Mouse (Mus musculus) heart, adult 2 months (tissue): ENCODE data around the gene Armc9. TPM values are rescaled to one million over a fixed set of nuclear protein-coding genes. Genes with fewer than 3 reads are reported as not detected.

Experiments used
- DNase-seq, 2 experiments: peaks; one replicate each; pipeline ENCODE4 v3.0.0; 2021
- H3K27ac ChIP-seq: fragments of 200-600 bp; 2 replicates; pipeline ENCODE4 v1.8.1; 2022
- H3K27me3 ChIP-seq: fragments of 200-500 bp; 2 replicates; pipeline ENCODE4 v1.6.1; 2012; ENCODE audit warnings: mild to moderate bottlenecking, low read length, inconsistent platforms, mixed read lengths; ENCODE audit not compliant: control insufficient read depth, insufficient read depth
- H3K36me3 ChIP-seq: fragments of 200-500 bp; 2 replicates; pipeline ENCODE4 v1.6.1; 2012; ENCODE audit warnings: low read length, inconsistent platforms; ENCODE audit not compliant: control insufficient read depth, insufficient read depth
- H3K4me1 ChIP-seq: fragments of 200-500 bp; 2 replicates; pipeline ENCODE4 v1.6.1; 2011; ENCODE audit warnings: low read length; ENCODE audit not compliant: control insufficient read depth, insufficient read depth
- H3K4me3 ChIP-seq: fragments of 200-600 bp; 2 replicates; pipeline ENCODE4 v1.8.1; 2022
- H3K79me2 ChIP-seq: fragments of 200-500 bp; replicated peaks from 2 replicates; pipeline ENCODE4 v1.6.1; 2012; ENCODE audit warnings: mild to moderate bottlenecking, inconsistent platforms, low read length, moderate library complexity, mixed read lengths; ENCODE audit not compliant: control insufficient read depth, insufficient read depth
- H3K9ac ChIP-seq: fragments of 200-500 bp; 2 replicates; pipeline ENCODE4 v1.6.1; 2012; ENCODE audit warnings: low read depth, mild to moderate bottlenecking, control low read depth, inconsistent platforms, low read length, mixed read lengths
- CTCF ChIP-seq: fragments of 200-600 bp; IDR thresholded peaks from 2 replicates; pipeline ENCODE4 v1.8.1; 2022; ENCODE audit warnings: antibody characterized with exemption, mild to moderate bottlenecking, moderate library complexity
- EP300 ChIP-seq: fragments of 200-500 bp; IDR thresholded peaks from 2 replicates; pipeline ENCODE4 v1.6.1; 2011; ENCODE audit warnings: low read depth, low read length, control low read depth; ENCODE audit not compliant: insufficient read depth
- POLR2A ChIP-seq: fragments of 200-500 bp; IDR thresholded peaks from 2 replicates; pipeline ENCODE4 v1.6.1; 2011; ENCODE audit warnings: mild to moderate bottlenecking, low read depth, low read length, control low read depth; ENCODE audit not compliant: insufficient read depth
- WGBS: fragments of 180-500 bp; shearing (Covaris S2); methylation state at CpG from one replicate; pipeline ENCODE4 v1.1.7; 2018; 5-methylcytosine and 5-hydroxymethylcytosine counted together
- intact Hi-C: fragments of 180-260 bp; cut with DNase I; formaldehyde crosslinking; loops from one replicate; pipeline ENCODE4 v1.15.1; 2025
- polyA plus RNA-seq: library from polyadenylated mRNA; depleted of rRNA; stranded (reverse); fragments of >200 nt; gene quantifications from 2 replicates; pipeline ENCODE4 v1.2.3, GENCODE M21; 2012
- total RNA-seq, 2 experiments: library from RNA; stranded (reverse); gene quantifications; 2 replicates each; pipeline ENCODE4 v1.2.3; 2021

The Armc9 gene
- total and polyA plus RNA-seq, 3 experiments = 2.4 to 3.5 (median 3.5) TPM

DNA sequence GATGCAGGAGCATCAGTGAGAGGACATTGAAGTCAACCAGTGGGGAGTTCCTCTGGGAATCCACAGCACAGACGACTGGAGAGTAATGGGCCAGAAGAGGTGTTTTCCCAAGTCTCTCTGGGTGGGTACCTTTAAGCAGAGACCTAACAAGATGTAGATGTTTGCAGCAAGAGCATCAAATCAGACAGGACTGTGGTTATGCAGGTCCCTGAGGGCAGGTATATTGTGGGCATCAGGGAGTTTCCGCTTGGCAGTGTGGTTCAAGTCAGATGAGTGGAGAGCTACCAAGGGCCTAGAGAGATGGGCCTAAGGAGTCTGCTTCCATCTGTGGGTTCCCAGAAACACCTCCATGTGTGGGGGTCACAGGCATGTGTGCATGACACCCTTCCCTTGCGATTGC lies 1.5 kb downstream of the Armc9 start:
- WGBS = 72% methylated on average over 3 of the region's 3 CpGs
- Histone ChIP-seq H3K4me3 (no peak overlapping the region), H3K36me3 (no peaks in the 10 kb centered on the region), H3K27me3 (no peaks in the 10 kb centered on the region), H3K9ac (no peak overlapping the region), H3K79me2 (no peaks in the 10 kb centered on the region), H3K27ac (no peak overlapping the region), H3K4me1 (peaks cover 3% of the 10 kb centered on the region; the same call in 1 of the 2 replicates)
- TF ChIP-seq POLR2A = no peak
- TF ChIP-seq EP300 = no peak
- no peak for DNase-seq
- intact Hi-C loops = no loop called here

GRCm38 (mm10) chr1:86156595-86156994 lies 2.0 kb downstream of the Armc9 start:
- Histone ChIP-seq H3K36me3 (no peaks in the 10 kb centered on the region), H3K4me3 (no peak overlapping the region), H3K9ac (no peak overlapping the region), H3K4me1 (peaks cover 3% of the 10 kb centered on the region; the same call in 1 of the 2 replicates), H3K27me3 (no peaks in the 10 kb centered on the region), H3K79me2 (no peaks in the 10 kb centered on the region), H3K27ac (no peak overlapping the region)
- intact Hi-C loops = no loop called here
- TF ChIP-seq POLR2A (no peak), EP300 (no peak), CTCF (no peak)
- 81% methylated on average over 6 of the region's 6 CpGs for WGBS
- no peak for DNase-seq

DNA sequence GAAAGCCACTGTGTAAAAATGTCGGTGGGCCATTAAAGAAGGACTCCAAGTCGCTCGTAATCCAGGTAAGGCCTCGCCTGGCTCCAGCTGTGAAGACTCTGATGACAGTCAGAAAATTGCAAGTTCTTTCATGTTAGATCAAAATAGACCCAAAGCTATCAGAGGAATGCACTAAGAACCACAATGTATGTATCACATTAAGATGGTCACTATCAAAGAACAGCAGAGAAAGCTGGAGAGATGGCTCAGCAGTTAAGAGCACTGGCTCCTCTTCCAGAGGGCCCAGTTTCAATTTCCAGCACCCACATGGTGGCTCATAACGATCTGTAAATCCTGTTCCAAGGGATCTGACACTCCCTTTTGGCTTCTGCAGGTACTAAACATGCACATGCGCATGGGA lies 5.5 kb downstream of the Armc9 start:
- 92% methylated on average over 6 of the region's 6 CpGs for WGBS
- no peak for DNase-seq
- Histone ChIP-seq H3K27me3 (no peaks in the 10 kb centered on the region), H3K4me1 (peaks cover 1% of the 10 kb centered on the region; the same call in 1 of the 2 replicates), H3K4me3 (no peak overlapping the region), H3K79me2 (no peaks in the 10 kb centered on the region), H3K36me3 (no peaks in the 10 kb centered on the region), H3K27ac (no peak overlapping the region), H3K9ac (no peak overlapping the region)
- TF ChIP-seq EP300 (no peak), POLR2A (no peak), CTCF (no peak)
- intact Hi-C loops = no loop called here

DNA sequence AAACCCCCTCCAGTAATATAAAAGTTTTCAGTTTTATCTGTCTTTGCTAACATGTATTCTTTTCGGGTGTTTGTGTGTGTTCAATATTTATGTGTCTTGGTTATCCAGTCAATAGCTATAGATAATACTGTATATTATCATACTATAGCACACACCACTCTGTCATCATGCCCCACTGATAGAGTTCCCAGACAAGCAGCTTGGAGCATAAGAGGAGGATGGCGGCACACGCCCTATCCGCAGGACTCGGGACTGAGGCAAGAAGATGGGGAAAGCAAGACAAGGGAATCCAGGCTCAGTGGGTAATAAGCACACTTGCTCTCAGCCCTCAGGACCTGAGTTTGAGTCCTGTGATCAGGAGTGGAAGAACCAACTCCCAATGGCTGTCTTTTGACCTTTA lies 5.9 kb downstream of the Armc9 start:
- H3K9ac ChIP-seq = no peak overlapping the region
- H3K27me3 ChIP-seq = no peaks in the 10 kb centered on the region
- TF ChIP-seq POLR2A (no peak), EP300 (no peak), CTCF (no peak)
- no peaks in the 10 kb centered on the region for H3K79me2 ChIP-seq
- H3K27ac ChIP-seq = no peak overlapping the region
- intact Hi-C loops = no loop called here
- H3K4me1 ChIP-seq = no peaks in the 10 kb centered on the region
- H3K36me3 ChIP-seq = no peaks in the 10 kb centered on the region
- 97% methylated on average over 5 of the region's 5 CpGs for WGBS
- no peak overlapping the region for H3K4me3 ChIP-seq
- no peak for DNase-seq

GRCm38 (mm10) chr1:86161061-86161460 lies 6.5 kb downstream of the Armc9 start:
- WGBS = 65% methylated on average over 5 of the region's 5 CpGs
- intact Hi-C loops = no loop called here
- H3K27me3 ChIP-seq = no peaks in the 10 kb centered on the region
- no peaks in the 10 kb centered on the region for H3K36me3 ChIP-seq
- DNase-seq = no peak
- TF ChIP-seq CTCF (no peak), EP300 (no peak), POLR2A (no peak)
- H3K4me1 ChIP-seq = no peaks in the 10 kb centered on the region
- no peak overlapping the region for H3K27ac ChIP-seq
- no peak overlapping the region for H3K9ac ChIP-seq
- H3K79me2 ChIP-seq = no peaks in the 10 kb centered on the region
- H3K4me3 ChIP-seq = no peak overlapping the region

- TF ChIP-seq POLR2A (no peak), EP300 (no peak), CTCF (peak; percentile 34)
- H3K4me1 ChIP-seq = no peaks in the 10 kb centered on the region
- no peak for DNase-seq
- 94% methylated on average over 5 of the region's 5 CpGs for WGBS
- H3K36me3 ChIP-seq = no peaks in the 10 kb centered on the region
- H3K27me3 ChIP-seq = no peaks in the 10 kb centered on the region
- H3K27ac ChIP-seq = no peak overlapping the region
- H3K9ac ChIP-seq = no peak overlapping the region
- no peaks in the 10 kb centered on the region for H3K79me2 ChIP-seq
- H3K4me3 ChIP-seq = no peak overlapping the region
- intact Hi-C loops = no loop called here
Observed at GRCm38 (mm10) chr1:86174602-86175001, 20.0 kb downstream of the Armc9 start.

DNA sequence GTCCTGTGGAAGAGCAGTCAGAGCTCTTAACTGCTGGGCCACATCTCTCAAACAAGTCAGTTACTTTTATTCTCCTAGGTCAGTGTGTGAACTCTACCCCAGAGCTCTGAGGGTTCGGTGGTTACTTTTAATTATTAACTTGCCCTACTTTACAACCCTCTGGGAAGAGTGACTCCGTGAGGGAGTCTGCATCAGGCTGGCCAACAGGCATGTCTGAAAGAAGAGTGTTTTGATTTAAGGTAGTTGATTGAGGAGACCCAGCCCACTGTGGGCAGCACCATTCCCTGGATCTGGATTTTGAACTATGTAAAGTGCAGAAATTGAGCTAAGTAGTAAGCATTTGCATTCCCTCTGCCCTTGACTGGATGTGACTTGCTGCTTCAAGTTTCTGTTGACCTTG lies 21.5 kb downstream of the Armc9 start:
- 93% methylated on average over 2 of the region's 2 CpGs for WGBS
- intact Hi-C loops = no loop called here
- no peak for DNase-seq
- Histone ChIP-seq H3K9ac (no peak overlapping the region), H3K4me1 (no peaks in the 10 kb centered on the region), H3K79me2 (no peaks in the 10 kb centered on the region), H3K4me3 (no peak overlapping the region), H3K27me3 (no peaks in the 10 kb centered on the region), H3K36me3 (no peaks in the 10 kb centered on the region), H3K27ac (no peak overlapping the region)
- no peak for TF ChIP-seq POLR2A
- TF ChIP-seq CTCF = no peak
- no peak for TF ChIP-seq EP300
